Mouse (Mus musculus) heart, postnatal 0 days (tissue): Measurements from ENCODE around the gene Atg7.

Experiments
- CTCF ChIP-seq: IDR thresholded peaks from 2 replicates; pipeline ENCODE4 v1.5.1; 2016; ENCODE audit warnings: antibody characterized with exemption, control low read depth, low read depth
- EP300 ChIP-seq: IDR thresholded peaks from 2 replicates; pipeline ENCODE4 v1.6.1; 2016; ENCODE audit warnings: antibody characterized with exemption, low read depth

DNA sequence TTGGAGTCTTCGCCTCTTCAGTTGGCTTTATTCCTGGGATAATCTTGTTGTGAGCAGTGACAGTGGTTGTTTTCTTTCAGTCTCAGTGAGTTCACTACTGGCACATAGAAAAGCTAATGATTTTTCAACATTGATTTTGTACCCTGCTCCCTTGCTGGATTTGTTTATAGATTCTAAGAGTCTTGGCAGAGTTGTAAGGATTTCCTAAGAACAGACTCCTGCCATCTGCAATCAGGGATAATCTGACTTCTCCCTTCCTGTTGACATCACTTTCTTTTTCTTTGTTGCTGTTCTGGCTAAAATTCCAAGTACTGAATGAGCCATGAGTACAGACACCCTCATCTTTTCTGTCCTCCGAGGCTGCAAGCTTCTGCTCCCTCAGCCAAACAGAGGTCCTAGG, 20.8 kb downstream of the Atg7 start:
- TF ChIP-seq EP300: no peak
- TF ChIP-seq CTCF: no peak
